Mouse (Mus musculus): ENCODE measurements around the gene Pick1.
A peak's percentile ranks its signal among the peaks of the same experiment; 100 is the strongest.

Pick1 gene

DNA sequence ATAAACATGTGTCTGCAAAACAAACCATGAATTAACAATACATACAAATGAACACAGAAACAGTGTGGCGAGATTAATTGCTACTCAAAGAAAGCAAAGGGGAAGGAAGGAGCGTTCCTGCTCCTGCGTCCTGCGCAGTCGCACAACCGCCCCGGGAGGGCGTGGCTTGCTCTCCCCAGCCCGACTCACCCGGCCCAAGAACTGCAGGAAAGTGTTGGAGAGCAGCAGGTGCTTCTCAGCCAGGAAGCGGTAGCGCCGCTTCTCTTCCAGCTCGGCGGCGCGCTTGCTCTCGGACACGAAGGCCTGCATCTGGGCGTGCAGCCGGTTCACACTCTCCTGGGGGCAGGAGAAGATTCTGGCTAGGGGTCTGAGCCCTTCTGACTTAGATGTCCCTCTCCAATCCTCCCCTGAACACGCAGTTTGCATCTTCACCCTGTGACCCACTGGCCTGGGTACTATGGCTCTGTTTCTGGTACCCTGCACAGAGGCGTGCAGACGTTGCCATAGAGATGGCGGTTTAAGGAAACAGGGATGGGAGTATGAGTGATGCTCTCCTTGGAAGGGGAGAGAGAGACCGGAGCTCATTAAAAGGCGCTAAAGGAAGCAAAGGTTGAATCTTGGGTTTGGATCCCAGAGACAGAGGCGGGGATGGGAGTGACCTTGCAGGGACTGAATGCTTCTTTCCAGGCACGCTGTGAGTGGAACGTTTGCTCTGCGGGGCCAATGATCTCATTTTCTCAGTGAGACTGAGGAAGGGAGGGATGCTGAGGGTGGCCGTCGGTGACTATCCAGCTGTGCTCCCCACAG lies 41.5 kb downstream of the Pick1 start:
- peak; percentile 78 for DNase-seq (ENCODE audit: low read depth, low spot score)

GRCm38 (mm10) chr15:79271124-79271746 lies 42.3 kb downstream of the Pick1 start:
- DNase-seq (ENCODE audit: low read depth, low spot score): peak; percentile 70

DNA sequence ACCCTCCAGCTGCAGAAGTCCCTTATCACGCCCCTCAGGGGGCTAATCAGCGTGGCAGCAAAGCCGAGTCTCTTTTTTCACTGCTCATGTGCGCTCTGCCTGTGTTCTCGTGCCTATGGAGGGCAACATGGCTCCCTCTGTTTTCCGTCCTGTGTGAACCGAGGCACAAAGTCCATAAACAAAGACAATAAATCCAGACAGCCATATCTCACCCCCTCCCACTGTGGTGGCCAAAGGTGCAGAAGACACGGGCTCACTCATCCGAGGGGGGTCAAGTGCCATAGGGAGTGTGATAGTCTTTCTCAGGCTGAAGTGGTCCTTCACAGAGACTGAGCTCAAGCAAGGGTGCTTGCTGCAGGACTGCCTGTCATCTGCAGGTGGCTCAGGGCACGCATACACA lies 44.0 kb downstream of the Pick1 start:
- DNase-seq (ENCODE audit: low read depth, low spot score): no peak

DNA sequence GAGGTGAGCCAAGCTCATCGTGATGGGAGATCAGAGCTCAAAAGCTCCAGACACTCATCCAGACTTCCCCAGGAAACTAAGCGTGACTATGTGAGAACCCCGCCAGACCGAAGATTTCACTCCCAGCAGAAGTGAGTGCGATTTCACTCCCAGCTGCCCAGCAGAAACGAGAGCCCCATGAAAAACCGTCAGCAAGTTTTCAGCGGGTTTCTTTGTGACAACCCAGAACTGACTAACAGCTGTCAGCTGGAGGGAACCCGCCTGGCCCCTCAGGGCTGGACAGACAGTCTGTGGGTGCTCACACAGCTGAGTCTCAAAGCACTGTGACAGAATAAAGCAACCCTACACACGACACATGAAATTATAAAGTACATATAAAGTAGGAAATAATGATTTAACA lies 48.8 kb downstream of the Pick1 start:
- DNase-seq (ENCODE audit: low read depth, low spot score): no peak

DNA sequence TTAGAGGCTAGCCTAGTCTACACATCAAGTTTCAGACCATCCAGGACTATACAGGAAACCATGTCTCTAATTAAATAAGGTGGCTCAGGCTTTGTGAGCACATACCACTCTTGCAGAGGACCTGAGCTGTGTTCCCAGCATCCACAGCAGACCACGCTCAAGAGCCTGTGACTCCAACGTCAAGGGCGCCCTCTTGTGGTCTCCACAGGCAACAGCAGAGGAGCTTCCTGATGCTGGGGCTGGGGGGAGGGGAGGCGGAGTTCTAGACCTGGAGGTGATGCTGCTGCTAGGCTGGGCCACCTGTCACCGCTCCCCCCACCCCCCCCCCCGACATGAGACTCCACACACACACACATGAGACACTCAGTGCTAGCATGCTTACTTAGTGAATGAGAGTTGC lies 51.2 kb downstream of the Pick1 start:
- DNase-seq (ENCODE audit: low read depth, low spot score): peak; percentile 44

DNA sequence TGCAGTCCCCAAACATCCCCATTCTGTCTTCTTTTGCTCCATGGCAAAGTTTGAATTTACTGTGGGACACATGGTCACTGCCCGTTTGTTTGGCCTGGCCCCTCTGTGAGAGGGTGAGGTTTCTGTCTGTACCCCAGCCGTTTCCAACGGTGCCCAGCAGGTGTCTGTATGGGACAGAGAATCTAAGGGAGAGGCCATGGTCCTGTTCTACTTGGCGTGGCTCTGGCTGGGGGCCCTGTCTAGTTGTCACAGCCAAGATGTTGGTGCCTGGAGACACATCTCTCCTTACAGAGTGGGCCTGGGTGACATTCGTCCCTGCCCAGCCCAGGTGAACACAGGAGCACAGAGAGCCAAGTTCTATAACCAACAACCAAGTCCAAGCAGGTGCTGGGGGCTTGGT lies 51.9 kb downstream of the Pick1 start:
- DNase-seq (ENCODE audit: low read depth, low spot score): no peak

DNA sequence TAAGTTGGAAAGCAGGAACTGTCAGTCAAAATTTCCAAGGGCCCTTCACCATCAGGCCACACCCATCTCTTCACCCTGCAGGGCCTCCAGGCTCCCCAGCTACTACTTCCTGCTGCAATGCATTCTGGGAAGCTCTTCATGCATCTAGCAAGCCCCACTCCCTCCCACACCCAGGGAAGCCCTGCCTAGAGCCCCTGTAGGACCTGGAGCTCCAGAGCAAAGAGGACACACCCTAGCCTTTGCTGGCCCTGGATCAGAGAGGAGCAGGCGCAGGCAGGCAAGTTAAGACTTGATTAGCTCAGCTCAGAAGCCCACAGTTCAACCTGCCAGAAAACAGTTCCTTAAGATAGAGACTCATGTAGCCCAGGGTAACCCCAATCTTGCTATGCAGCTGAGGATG lies 52.4 kb downstream of the Pick1 start:
- peak; percentile 11 for DNase-seq (ENCODE audit: low read depth, low spot score)

DNA sequence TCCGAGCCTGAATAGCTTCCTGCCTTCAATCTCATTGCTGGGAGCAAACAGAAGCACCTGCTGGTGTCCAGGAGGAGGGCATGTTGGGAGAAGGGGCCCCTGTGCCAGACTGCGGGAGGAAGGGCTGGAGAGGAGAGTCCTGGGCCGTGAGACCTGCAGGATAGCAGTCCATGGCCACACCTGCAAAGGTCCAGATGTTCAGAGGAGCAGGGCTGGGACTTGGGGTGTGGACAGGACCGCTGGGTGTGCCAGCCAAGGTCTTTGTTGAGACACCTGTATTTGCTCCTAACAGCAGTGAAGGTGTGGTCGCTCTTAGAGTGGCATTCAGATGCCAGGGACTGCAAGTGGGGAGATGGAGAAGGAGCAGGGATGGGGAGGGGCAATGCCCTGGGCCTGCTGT lies 53.5 kb downstream of the Pick1 start:
- no peak for DNase-seq (ENCODE audit: low read depth, low spot score)

DNA sequence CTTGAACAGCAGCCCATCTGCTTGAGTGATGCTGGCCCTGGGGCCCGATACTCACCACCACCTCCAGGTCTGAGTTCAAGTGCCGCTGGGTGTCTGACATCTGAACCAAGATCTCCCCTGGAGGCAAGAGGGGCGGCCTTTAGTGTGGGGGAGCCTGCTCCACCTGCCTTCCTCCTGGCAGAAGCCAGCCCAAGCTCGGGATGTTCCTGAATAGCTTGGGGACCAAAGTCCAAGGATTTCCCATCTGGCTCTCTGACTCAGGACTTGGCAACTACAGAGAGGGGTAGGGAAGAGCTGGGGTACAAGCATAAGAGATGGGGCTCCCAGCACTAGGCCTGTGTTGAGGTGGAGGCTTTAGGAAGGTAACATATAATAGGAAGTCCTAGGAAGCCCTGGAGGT lies 54.4 kb downstream of the Pick1 start:
- DNase-seq (ENCODE audit: low read depth, low spot score): no peak

- DNase-seq (ENCODE audit: low read depth, low spot score): no peak
Measured at GRCm38 (mm10) chr15:79285399-79285798, 56.4 kb downstream of the Pick1 start, which contains the start of gene Baiap2l2. TSS of gene Baiap2l2 (minus strand) at chr15:79285537.

DNA sequence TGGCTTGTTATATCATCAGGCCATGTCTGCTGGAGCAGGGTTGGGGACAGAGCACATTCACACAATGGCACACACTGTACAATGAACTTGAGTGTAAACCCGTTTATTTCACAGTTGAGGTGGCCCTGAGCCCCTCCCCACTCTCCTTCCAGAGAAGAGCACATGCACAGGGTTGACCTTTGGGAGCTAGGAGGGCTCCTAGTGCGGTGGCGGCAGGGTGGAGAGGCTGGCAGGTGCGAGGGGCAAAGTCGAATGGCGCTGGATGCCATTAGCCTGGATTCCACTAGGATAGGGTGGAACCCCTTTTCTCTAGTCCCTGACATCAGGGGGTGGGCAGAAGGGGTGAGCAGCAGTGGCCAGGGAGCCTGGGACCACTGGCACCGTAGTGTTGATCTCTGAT lies 57.2 kb downstream of the Pick1 start:
- DNase-seq (ENCODE audit: low read depth, low spot score): no peak

- no peak for DNase-seq (ENCODE audit: low read depth, low spot score)
Measured at GRCm38 (mm10) chr15:79287091-79287490, 58.1 kb downstream of the Pick1 start.

- DNase-seq (ENCODE audit: low read depth, low spot score): no peak
Measured at GRCm38 (mm10) chr15:79288387-79288786, 59.4 kb downstream of the Pick1 start.

GRCm38 (mm10) chr15:79289441-79289840 lies 60.5 kb downstream of the Pick1 start:
- no peak for DNase-seq (ENCODE audit: low read depth, low spot score)

DNA sequence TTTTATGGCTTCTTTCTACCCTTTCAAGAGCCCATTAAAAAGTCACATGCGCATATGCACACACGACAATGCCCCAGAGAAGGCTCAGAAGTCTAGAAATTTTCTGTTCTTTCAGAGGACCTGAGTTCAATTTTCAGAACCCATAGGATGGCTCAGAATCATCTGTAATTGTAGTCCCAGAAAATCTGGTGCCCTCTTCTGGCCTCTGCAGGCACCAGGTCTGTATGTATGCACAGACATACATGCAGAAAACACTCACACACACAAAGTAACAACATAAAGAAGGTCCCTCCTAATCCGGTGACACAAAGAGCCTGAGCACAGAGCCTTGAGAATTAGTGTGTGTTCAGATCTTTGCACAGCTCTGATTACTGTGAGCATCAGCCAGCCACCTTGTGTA lies 61.4 kb downstream of the Pick1 start:
- DNase-seq (ENCODE audit: low read depth, low spot score): no peak

DNA sequence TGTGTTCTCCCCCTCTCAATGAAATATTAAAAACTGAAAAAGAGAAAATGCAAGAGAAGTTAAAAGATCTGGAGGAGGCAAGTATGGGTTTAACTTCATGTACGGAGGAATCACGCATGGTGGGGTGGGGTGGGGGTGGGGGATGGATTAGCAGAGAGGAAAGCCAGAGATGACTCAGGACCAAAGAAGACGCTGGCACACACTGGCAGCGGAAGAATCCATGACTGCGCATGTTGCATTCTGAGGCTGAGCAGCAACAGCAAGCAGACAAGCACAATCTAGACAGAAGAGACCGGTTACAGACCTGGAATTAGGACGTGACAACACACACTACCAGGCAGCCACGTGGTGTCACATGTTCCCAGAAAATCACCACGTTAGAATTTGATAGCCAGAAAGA lies 63.8 kb downstream of the Pick1 start:
- DNase-seq (ENCODE audit: low read depth, low spot score): no peak

DNA sequence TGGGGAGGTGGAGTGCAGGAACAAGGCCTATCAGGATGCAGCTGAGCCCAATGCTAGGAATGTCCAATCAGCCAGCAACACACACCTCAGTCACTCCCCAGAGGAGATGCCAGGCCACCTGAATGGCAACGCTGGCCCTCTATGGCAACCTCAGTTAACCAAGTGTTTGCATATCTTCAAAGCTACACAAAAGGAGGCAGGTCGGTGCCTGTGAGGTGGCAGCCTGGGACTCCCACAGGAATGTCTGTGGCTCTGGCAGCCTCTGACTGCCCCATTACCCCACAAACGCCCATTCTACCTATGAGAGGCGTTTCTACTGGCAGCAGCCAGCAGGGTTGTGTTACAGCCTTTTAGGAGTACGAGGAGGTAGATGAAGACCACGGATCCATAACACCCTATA lies 69.6 kb downstream of the Pick1 start:
- DNase-seq (ENCODE audit: low read depth, low spot score): no peak
